In genomic region chr11:57800266-57800951, GRCm38 (mm10) we compare ENCODE assay signal across 9 mouse cellular contexts. TPM values are rescaled to one million over a fixed set of nuclear protein-coding genes. Genes with fewer than 3 reads are reported as not detected.
A peak's percentile ranks its signal among the peaks of the same experiment; 100 is the strongest.
DNase-seq lines count a peak whose midpoint lies in the region; ATAC-seq and TF ChIP-seq lines count a peak whose summit lies in the region.
"Had no signal": no experiment of that assay in that cellular context is flagged by ENCODE, and none has a peak within 500 bp of the region (broad histone marks: within the 10 kb centered on the region; RNA-seq: fewer than 3 reads in every experiment).

No protein-coding gene starts in this region.

- peak overlapping the region; percentile 95 for H3K9ac ChIP-seq in limb, embryonic 13.5 days
- peak overlapping the region; percentile 87 for H3K9ac ChIP-seq in neural tube, embryonic 11.5 days (ENCODE audit: low read length)

- no peaks in the 10 kb centered on the region for H3K27me3 ChIP-seq in limb, embryonic 13.5 days
- H3K27me3 ChIP-seq in neural tube, embryonic 11.5 days (ENCODE audit: control insufficient read depth, insufficient read depth, low read length) = no peaks in the 10 kb centered on the region
- H3K27me3 ChIP-seq: Patski had no signal

- H3K36me3 ChIP-seq in limb, embryonic 13.5 days = no peaks in the 10 kb centered on the region
- H3K36me3 ChIP-seq in neural tube, embryonic 11.5 days (ENCODE audit: control insufficient read depth, insufficient read depth, low read length) = no peaks in the 10 kb centered on the region

- DNase-seq in gastrocnemius, adult 2 months = no peak
- DNase-seq in gastrocnemius, postnatal 10 days = no peak
- DNase-seq in T-cell, adult 2 months (ENCODE audit: low spot score) = peak; percentile 24
- DNase-seq in heart, postnatal 4 days = peak; percentile 17
- no peak for DNase-seq in neural tube, embryonic 11.5 days (ENCODE audit: low spot score)
- no peak for DNase-seq in urinary bladder, postnatal 10 days (ENCODE audit: low spot score)
- DNase-seq in layer of hippocampus, postnatal 25 days (ENCODE audit: extremely low spot score in 1 of 2, low spot score in 1 of 2) = no peak

- TF ChIP-seq CTCF in gastrocnemius, adult 2 months (IDR thresholded peaks at IDR 0.05) = no peak

- H3K4me2 ChIP-seq in limb, embryonic 13.5 days (replicated peaks) = peak overlapping the region; percentile 98
- peak overlapping the region; percentile 95 for H3K4me2 ChIP-seq in neural tube, embryonic 11.5 days (ENCODE audit: low read depth)

- H3K4me1 ChIP-seq in limb, embryonic 13.5 days = peaks cover 28% of the 10 kb centered on the region
- H3K4me1 ChIP-seq in neural tube, embryonic 11.5 days (ENCODE audit: control insufficient read depth, insufficient read depth, low read length) = peaks cover 18% of the 10 kb centered on the region

- no peaks in the 10 kb centered on the region for H3K9me3 ChIP-seq in limb, embryonic 13.5 days
- no peaks in the 10 kb centered on the region for H3K9me3 ChIP-seq in neural tube, embryonic 11.5 days (ENCODE audit: control insufficient read depth, low read length)

- intact Hi-C loops in gastrocnemius, adult 2 months (cut with DNase I) = no loop called here

- ATAC-seq in limb, embryonic 13.5 days (ENCODE audit: low FRiP score, low read depth) = no peak
- no peak for ATAC-seq in neural tube, embryonic 11.5 days (ENCODE audit: insufficient read depth, low FRiP score, low TSS enrichment)

- peak overlapping the region; percentile 86 for H3K4me3 ChIP-seq in gastrocnemius, adult 2 months
- H3K4me3 ChIP-seq in limb, embryonic 13.5 days = peak overlapping the region; percentile 98
- H3K4me3 ChIP-seq in neural tube, embryonic 11.5 days (ENCODE audit: low read depth, low read length) = peak overlapping the region; percentile 98

- 12% methylated on average over 22 of the region's 22 CpGs for WGBS in limb, embryonic 13.5 days
- 12% methylated on average over 22 of the region's 22 CpGs for WGBS in neural tube, embryonic 11.5 days

- H3K27ac ChIP-seq in gastrocnemius, adult 2 months = peak overlapping the region; percentile 83
- H3K27ac ChIP-seq in limb, embryonic 13.5 days = no peak overlapping the region
- H3K27ac ChIP-seq in neural tube, embryonic 11.5 days (ENCODE audit: low read depth, low read length) = peak overlapping the region; percentile 49; the same call in 1 of the 2 replicates

RNA-seq across cellular contexts. Expression of gene Sap30l, which starts 1.0 kb away (rescaled TPM):
- 10 to 100 TPM; 46.5 to 47.6 TPM for total RNA-seq in gastrocnemius, adult 2 months (2021)
- 10 to 100 TPM; 28.2 to 29.8 TPM for total RNA-seq in gastrocnemius, postnatal 10 days (2021)
- total RNA-seq in heart, postnatal 4 days (2021) = 10 to 100 TPM; 31.9 to 36.7 TPM
- polyA plus RNA-seq in limb, embryonic 13.5 days (2015; fragmentation: Nextera tagmentation; extraction: Ambion mirVana) = 11.0 and 12.2 TPM in 2 replicates
- polyA plus RNA-seq in neural tube, embryonic 11.5 days (2014; fragmentation: Nextera tagmentation; extraction: Ambion mirVana) = 14.2 and 15.0 TPM in 2 replicates
- 10 to 100 TPM; 55.0 to 55.4 TPM for total RNA-seq in layer of hippocampus, postnatal 25 days (2021)

RNA-seq across cellular contexts. Expression of gene Hand1, which starts 32.2 kb away (rescaled TPM):
- total RNA-seq in gastrocnemius, adult 2 months (2021) = not detected
- total RNA-seq in gastrocnemius, postnatal 10 days (2021) = not detected
- under 1 TPM; 0.74 to 0.81 TPM for total RNA-seq in heart, postnatal 4 days (2021)
- 2.7 and 3.1 TPM in 2 replicates for polyA plus RNA-seq in limb, embryonic 13.5 days (2015; fragmentation: Nextera tagmentation; extraction: Ambion mirVana)
- 0.26 and 0.54 TPM in 2 replicates for polyA plus RNA-seq in neural tube, embryonic 11.5 days (2014; fragmentation: Nextera tagmentation; extraction: Ambion mirVana)
- not detected for total RNA-seq in layer of hippocampus, postnatal 25 days (2021)
- polyA plus RNA-seq: Patski had no signal

Comparison
In these comparisons a context has a peak if more than half of its experiments do, and no peak if none do; other contexts are left out.
1. DNase-seq: peak in T-cell, adult 2 months (single experiment) and heart, postnatal 4 days (single experiment); none in gastrocnemius, adult 2 months (single experiment), gastrocnemius, postnatal 10 days (single experiment), neural tube, embryonic 11.5 days (single experiment), urinary bladder, postnatal 10 days (single experiment) and layer of hippocampus, postnatal 25 days (0 of 2).
2. Peak in every context shown above with its lines, with median percentiles within 50 percentile points of each other: H3K4me3 ChIP-seq.